Mouse (Mus musculus) adrenal gland, postnatal 14 days (tissue): ENCODE results near the gene Acvr1b. TPM values are rescaled to one million over a fixed set of nuclear protein-coding genes. Genes with fewer than 3 reads are reported as not detected.
A peak's percentile ranks its signal among the peaks of the same experiment; 100 is the strongest.

ENCODE experiments used
- DNase-seq: peaks from one replicate; pipeline ENCODE4 v3.0.0; 2021; ENCODE audit warnings: mixed read lengths
- total RNA-seq: library from RNA; stranded (reverse); gene quantifications from 2 replicates; pipeline ENCODE4 v1.2.3, GENCODE M21; 2021

Acvr1b gene
- total RNA-seq, 1 experiment from 2014 or later, result 9.0 TPM

DNA sequence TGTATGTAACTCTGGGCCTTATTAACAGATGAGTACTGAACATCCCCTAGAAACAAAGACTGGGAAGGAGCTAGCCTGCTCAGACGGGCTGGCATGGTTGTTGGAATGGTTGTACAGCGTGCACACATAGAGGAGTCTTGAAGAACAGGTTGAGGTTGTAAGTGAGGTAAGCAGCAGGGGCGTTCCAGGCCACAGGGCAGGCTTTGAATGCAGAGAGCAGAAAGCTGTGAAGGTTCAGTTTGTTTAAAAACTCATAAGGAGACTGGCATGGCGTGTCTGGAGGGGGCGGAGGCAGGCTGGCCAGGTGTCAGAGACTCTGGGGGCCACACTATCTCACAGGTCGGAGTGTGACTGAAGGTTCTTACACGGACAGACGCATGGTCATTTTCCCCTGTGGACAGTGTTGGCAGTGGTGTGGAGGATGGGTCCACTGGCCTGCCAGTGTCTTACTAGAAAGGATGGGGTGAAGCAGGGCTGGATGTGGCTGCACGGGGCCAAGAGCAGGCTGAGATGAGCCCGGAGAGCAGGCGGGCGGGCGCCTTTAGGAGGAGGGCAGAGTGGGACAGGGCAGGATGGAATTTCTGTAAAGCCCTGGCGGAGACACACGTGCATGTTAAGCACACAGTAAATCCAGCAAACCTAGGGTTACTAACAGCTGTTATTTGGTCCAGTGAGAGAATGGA is 23.8 kb downstream of the Acvr1b start:
- DNase-seq, result no peak

GRCm38 (mm10) chr15:101198218-101198617 is 24.4 kb downstream of the Acvr1b start:
- peak; percentile 84 for DNase-seq

DNA sequence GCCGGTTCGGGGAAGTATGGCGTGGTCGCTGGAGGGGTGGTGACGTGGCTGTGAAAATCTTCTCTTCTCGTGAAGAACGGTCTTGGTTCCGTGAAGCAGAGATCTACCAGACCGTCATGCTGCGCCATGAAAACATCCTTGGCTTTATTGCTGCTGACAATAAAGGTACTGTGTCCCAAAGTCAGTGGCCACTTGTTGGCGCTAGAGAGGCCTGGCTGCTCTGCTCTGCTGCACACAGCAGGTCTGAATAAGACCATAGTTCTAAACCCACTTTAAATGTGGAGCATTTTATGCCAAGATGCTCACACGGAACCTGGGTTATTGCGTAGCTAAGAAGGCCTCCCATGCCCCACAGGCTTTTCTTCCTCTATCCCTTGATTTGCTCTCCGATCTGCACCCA is 25.0 kb downstream of the Acvr1b start:
- no peak for DNase-seq

GRCm38 (mm10) chr15:101200777-101201295 is 27.0 kb downstream of the Acvr1b start:
- no peak for DNase-seq

- no peak for DNase-seq
Measured at GRCm38 (mm10) chr15:101201414-101201813, 27.5 kb downstream of the Acvr1b start.

DNA sequence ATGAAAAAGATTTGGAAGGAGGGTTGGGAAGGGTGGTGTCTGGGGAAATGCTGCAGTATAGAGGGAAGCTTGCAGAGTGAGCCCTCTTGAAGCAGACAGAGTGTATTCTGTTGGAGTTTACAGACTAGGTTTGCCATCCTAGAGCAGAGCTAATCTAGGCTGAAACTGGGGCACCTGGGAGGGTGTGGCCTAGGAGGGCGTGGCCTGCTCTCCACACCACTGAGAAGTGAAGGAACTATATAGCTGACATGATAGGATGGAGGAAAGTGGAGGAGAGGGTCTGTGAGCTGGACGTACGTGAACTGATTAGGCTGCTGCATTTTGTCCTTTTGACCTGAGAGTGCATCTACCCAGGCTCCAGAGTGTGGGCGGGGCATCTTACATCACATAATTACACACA is 29.8 kb downstream of the Acvr1b start:
- no peak for DNase-seq

DNA sequence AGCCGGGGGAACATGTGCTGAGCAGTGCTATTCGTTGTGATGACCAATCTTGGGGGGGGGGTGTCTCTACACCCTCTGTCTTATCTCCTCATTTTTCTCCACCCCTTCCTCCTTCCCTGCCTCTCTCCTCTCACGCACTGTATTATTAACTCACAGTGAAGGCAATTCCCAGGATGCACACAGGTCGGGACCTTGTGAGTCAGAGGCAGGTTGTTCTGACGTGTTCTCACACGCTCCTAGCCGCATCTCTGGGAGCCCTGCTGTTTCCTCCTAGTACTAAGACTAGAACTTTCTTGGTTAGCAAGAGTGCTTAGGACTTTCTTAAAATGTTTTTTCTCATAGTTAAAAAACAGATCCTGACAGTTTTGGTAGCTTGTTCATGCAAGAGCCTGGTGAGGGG is 30.9 kb downstream of the Acvr1b start:
- DNase-seq, result no peak

GRCm38 (mm10) chr15:101210228-101210627 is 36.4 kb downstream of the Acvr1b start:
- peak; percentile 83 for DNase-seq

- no peak for DNase-seq
Measured at GRCm38 (mm10) chr15:101210998-101211613, 37.2 kb downstream of the Acvr1b start.

GRCm38 (mm10) chr15:101212435-101212834 is 38.6 kb downstream of the Acvr1b start:
- DNase-seq, result peak; percentile 60

DNA sequence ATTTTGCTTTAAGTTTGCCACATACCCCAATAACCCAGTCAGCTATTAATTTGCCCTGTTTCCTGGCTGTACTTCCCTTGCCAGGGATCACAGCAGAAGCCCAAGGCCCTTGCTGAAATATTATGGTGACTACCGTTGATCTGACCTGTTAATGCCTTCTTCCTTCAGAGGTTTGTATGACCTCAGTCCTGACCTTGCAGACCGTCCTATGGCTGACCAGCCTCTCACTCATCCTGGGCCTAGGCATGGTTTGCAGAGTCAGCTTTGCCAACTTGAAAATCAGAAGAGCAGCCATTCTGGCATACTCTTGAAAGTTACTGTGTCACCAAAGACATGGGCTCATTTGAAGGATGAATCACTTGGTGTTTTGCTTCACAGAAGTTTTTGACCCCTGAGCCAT is 41.3 kb downstream of the Acvr1b start:
- DNase-seq, result peak; percentile 64

GRCm38 (mm10) chr15:101216036-101216435 is 42.2 kb downstream of the Acvr1b start:
- DNase-seq, result no peak

DNA sequence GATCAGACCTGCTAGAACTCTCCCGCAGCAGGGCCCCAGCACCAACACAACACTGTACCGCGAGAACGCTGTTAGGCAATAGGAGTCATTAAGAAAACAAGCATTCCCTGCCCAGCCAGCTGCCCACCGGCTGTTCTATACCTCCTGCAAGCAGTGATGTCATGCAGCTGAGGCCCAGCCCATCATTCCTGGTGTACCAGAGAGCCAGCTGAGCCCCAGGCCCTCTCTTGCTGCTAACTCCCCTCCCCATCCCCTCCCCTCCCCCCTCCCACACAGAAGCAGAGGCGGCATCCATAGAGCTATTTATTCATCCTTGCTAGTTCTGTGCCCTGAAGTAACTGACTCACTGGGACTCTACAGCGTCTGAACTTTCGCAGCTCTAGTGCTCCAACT is 47.0 kb downstream of the Acvr1b start:
- no peak for DNase-seq

GRCm38 (mm10) chr15:101221298-101222104 is 47.6 kb downstream of the Acvr1b start:
- DNase-seq, result peak; percentile 96

GRCm38 (mm10) chr15:101222897-101223482 is 49.1 kb downstream of the Acvr1b start:
- no peak for DNase-seq

DNA sequence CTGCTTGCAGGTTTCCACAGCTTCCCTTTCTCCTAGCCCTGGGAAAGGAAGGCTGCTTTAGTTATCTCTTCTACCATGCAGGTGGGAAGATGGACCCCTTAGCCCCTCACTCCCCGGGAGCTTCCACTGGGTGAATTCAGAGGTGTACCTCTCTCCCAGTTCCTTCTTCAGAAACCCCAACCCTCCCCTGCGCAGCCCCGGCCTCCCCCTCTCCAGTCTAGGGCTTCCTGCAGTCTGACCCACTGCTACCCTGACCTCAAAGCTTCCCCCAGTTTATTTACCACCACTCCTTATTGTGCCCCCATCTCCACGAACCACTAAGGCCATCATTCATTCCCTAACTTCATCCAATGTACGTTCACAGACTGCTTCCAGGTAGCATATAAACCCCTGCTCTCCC is 49.7 kb downstream of the Acvr1b start:
- no peak for DNase-seq

DNA sequence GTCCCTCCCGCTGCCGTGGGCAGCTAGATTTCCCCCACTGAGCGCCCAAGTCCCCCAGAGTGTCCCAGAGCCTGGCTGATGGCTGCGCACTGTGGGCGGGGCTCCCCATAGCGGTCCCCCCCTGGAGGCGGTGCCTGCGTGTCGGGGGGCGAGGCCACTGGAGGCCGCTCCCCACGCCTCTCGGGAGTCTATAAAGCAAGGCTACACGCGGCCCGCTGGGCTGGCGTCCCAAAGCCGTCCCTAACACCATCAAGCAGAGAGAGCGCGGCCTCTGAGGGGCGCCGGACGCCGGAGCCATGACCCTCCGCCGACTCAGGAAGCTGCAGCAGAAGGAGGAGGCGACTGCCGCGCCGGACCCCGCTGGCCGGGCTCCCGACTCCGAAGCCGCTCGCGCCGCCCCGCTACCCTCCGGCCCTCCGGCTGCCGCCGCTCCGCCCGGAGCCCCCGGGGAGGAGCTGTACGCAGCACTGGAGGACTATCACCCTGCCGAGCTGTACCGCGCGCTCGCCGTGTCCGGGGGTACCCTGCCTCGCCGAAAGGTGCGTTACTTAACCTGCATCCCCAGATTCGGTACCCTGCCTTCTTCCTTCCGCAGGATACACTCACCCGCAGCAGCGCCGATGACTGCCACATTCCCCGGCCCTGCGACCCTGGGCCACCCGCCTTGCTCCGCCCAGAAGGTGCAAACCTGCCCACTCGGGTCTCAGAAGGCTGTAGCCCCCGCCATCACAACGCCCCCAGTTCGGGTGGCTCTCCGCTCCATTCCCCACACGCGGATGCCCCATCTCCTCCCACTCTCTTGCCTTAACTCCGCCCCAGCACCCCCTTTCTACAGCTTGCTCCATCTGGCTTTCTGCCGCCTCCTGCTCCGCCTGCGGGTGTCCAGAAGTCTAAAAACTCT is 50.4 kb downstream of the Acvr1b start, which contains the start of gene Grasp:
Grasp (plus strand) TSS at position 183 of the 901 bp plus-strand sequence.
- DNase-seq, result peak; percentile 95

DNA sequence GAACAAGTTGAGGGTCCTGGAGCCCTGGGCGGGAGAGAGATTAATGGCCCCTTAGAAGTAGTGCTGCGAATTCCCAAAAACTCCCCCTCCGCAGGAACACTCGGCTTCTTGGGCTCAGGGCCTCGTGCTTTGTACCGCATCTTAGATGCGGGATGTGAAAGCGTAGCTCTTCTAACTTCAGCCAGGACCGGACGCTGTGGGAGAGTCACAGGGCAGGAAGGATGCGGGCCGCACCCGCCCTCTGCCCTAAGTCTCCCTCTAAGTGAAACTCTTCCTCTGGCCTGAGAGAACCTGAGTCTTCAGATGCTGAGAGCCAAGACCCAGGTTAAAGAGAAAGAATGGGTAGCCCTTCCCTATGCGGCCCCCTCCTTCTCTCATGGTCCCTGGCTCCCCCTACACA is 51.1 kb downstream of the Acvr1b start:
- DNase-seq, result no peak

DNA sequence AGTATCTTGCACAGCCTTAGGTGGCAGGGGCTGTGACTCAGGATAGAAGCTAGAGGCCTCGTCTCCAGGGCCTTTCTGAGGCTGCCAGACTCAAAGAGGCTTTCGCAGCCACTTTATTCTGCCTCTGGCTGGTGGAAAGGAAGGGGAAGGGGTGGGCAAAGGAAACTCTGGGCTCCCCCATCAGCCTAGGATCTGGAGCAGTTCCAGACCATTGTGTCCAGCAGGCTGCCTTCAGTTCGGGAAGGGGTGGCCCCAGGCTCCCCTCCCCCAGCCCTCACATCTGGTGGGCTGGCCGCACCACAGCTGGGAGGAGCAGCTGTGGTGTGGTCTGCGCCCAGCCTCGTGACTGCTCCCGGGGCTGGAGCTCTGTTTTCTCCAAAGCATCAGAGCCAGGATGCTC is 54.1 kb downstream of the Acvr1b start:
- peak; percentile 80 for DNase-seq

GRCm38 (mm10) chr15:101228866-101229590 is 55.2 kb downstream of the Acvr1b start:
- DNase-seq, result peak; percentile 86

GRCm38 (mm10) chr15:101230503-101230902 is 56.6 kb downstream of the Acvr1b start:
- no peak for DNase-seq
